8 mouse cellular contexts compared by ENCODE assay signal in the genomic region with DNA sequence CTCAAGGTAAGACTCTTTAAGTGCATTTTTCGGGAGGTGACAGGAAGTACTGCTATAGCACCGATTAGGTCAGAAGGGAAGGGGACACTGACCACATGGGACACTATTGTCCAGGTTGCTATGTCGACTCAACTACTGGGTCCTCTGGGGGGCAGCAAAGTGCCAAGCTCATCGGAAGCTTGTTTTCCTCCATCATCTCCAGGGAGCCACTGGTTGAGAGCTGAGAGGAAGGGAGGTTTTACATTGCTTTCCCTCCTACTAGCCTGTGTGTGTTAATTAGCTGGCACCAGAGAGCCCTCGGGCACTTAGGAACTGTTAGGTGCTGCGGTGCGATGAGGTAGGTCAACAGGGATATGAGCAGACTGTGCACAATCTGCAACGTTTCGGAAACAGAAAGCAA.
DNase-seq lines count a peak whose midpoint lies in the region; ATAC-seq and TF ChIP-seq lines count a peak whose summit lies in the region.

No protein-coding gene starts in this region.

- no peaks in the 10 kb centered on the region for H3K27me3 ChIP-seq in hindbrain, embryonic 16.5 days (replicated peaks; ENCODE audit: control insufficient read depth, insufficient read depth, low read length)
- H3K27me3 ChIP-seq in hindbrain, embryonic 12.5 days: no peaks in the 10 kb centered on the region
- no peaks in the 10 kb centered on the region for H3K27me3 ChIP-seq in embryonic facial prominence, embryonic 14.5 days (replicated peaks; ENCODE audit: control insufficient read depth, insufficient read depth, low read length)
- no peaks in the 10 kb centered on the region for H3K27me3 ChIP-seq in lung, embryonic 16.5 days (ENCODE audit: control insufficient read depth, insufficient read depth, low read depth, low read length)

- no peak overlapping the region for H3K4me2 ChIP-seq in hindbrain, embryonic 16.5 days (ENCODE audit: low read length)
- H3K4me2 ChIP-seq in hindbrain, embryonic 12.5 days (replicated peaks): no peak overlapping the region
- no peak overlapping the region for H3K4me2 ChIP-seq in embryonic facial prominence, embryonic 14.5 days (ENCODE audit: low read depth, low read length)
- peak overlapping the region; percentile 13; the same call in 1 of the 2 replicates for H3K4me2 ChIP-seq in lung, embryonic 16.5 days (ENCODE audit: low read depth, low read length)

- ATAC-seq in hindbrain, embryonic 16.5 days: peak; percentile 41; the same call in 1 of the 2 replicates
- no peak for ATAC-seq in hindbrain, embryonic 12.5 days (ENCODE audit: low FRiP score)
- ATAC-seq in embryonic facial prominence, embryonic 14.5 days (ENCODE audit: low read depth): peak; percentile 81; the same call in 1 of the 2 replicates
- peak; percentile 26; the same call in 1 of the 2 replicates for ATAC-seq in lung, embryonic 16.5 days (ENCODE audit: low read depth)

- H3K27ac ChIP-seq in hindbrain, embryonic 16.5 days (ENCODE audit: low read depth, low read length): no peak overlapping the region
- no peak overlapping the region for H3K27ac ChIP-seq in hindbrain, embryonic 12.5 days
- H3K27ac ChIP-seq in bone marrow, adult 2 months (ENCODE audit: control insufficient read depth, insufficient read depth, low read depth, low read length, poor library complexity): no peak overlapping the region
- no peak overlapping the region for H3K27ac ChIP-seq in embryonic facial prominence, embryonic 14.5 days (replicated peaks; ENCODE audit: low read depth, low read length)
- no peak overlapping the region for H3K27ac ChIP-seq in lung, embryonic 16.5 days (ENCODE audit: low read length)

- 49% methylated on average over 9 of the region's 9 CpGs for WGBS in hindbrain, embryonic 16.5 days
- WGBS in hindbrain, embryonic 12.5 days: 51% methylated on average over 9 of the region's 9 CpGs
- WGBS in bone marrow, adult 2 months: 16% methylated on average over 9 of the region's 9 CpGs
- 36% methylated on average over 8 of the region's 9 CpGs for WGBS in embryonic facial prominence, embryonic 14.5 days
- WGBS in lung, embryonic 16.5 days: 33% methylated on average over 9 of the region's 9 CpGs

- no peaks in the 10 kb centered on the region for H3K36me3 ChIP-seq in hindbrain, embryonic 16.5 days (ENCODE audit: control insufficient read depth, insufficient read depth, low read length)
- H3K36me3 ChIP-seq in hindbrain, embryonic 12.5 days: no peaks in the 10 kb centered on the region
- no peaks in the 10 kb centered on the region for H3K36me3 ChIP-seq in embryonic facial prominence, embryonic 14.5 days (ENCODE audit: control insufficient read depth, insufficient read depth, low read length)
- H3K36me3 ChIP-seq in lung, embryonic 16.5 days (ENCODE audit: control insufficient read depth, insufficient read depth, low read length): no peaks in the 10 kb centered on the region

- no peak overlapping the region for H3K4me3 ChIP-seq in hindbrain, embryonic 16.5 days (ENCODE audit: low read length)
- no peak overlapping the region for H3K4me3 ChIP-seq in hindbrain, embryonic 12.5 days
- H3K4me3 ChIP-seq in bone marrow, adult 2 months (replicated peaks; ENCODE audit: control insufficient read depth, low read depth, low read length): no peak overlapping the region
- no peak overlapping the region for H3K4me3 ChIP-seq in embryonic facial prominence, embryonic 14.5 days (ENCODE audit: low read depth, low read length)
- H3K4me3 ChIP-seq in lung, embryonic 16.5 days (ENCODE audit: low read length): no peak overlapping the region

- TF ChIP-seq CTCF in bone marrow, adult 2 months (IDR thresholded peaks at IDR 0.05; ENCODE audit: control insufficient read depth, insufficient read depth, low read length): 0 out of 2 replicates have a peak, but pooled peaks have one; percentile 4

- DNase-seq in embryonic facial prominence, embryonic 14.5 days (ENCODE audit: low spot score): peak; percentile 58
- DNase-seq in kidney, postnatal 4 days: peak; percentile 79 to 83
- DNase-seq in testis, postnatal 14 days (ENCODE audit: low spot score): peak; percentile 12
- no peak for DNase-seq in urinary bladder, adult 18-20 months (ENCODE audit: low spot score in 2 of 2)

- H3K9ac ChIP-seq in hindbrain, embryonic 16.5 days (ENCODE audit: low read depth, low read length): no peak overlapping the region
- no peak overlapping the region for H3K9ac ChIP-seq in hindbrain, embryonic 12.5 days
- H3K9ac ChIP-seq in embryonic facial prominence, embryonic 14.5 days (ENCODE audit: low read depth, low read length): no peak overlapping the region
- H3K9ac ChIP-seq in lung, embryonic 16.5 days (ENCODE audit: low read length): no peak overlapping the region

- no peaks in the 10 kb centered on the region for H3K4me1 ChIP-seq in hindbrain, embryonic 16.5 days (ENCODE audit: control insufficient read depth, insufficient read depth, low read depth, low read length)
- H3K4me1 ChIP-seq in hindbrain, embryonic 12.5 days: peaks cover 3% of the 10 kb centered on the region; the same call in 1 of the 2 replicates
- no peaks in the 10 kb centered on the region; the same call in 1 of the 2 replicates for H3K4me1 ChIP-seq in bone marrow, adult 2 months (ENCODE audit: control insufficient read depth, insufficient read depth, low read length)
- no peaks in the 10 kb centered on the region for H3K4me1 ChIP-seq in embryonic facial prominence, embryonic 14.5 days (ENCODE audit: control insufficient read depth, insufficient read depth, low read length)
- no peaks in the 10 kb centered on the region for H3K4me1 ChIP-seq in lung, embryonic 16.5 days (replicated peaks; ENCODE audit: control insufficient read depth, insufficient read depth, low read length)

- no peak for TF ChIP-seq POLR2A in bone marrow, adult 2 months (IDR thresholded peaks at IDR 0.05; ENCODE audit: borderline replicate concordance, control insufficient read depth, low read depth, low read length)

- H3K9me3 ChIP-seq in hindbrain, embryonic 16.5 days (ENCODE audit: control insufficient read depth, low read length): no peaks in the 10 kb centered on the region
- H3K9me3 ChIP-seq in hindbrain, embryonic 12.5 days (replicated peaks): no peaks in the 10 kb centered on the region
- H3K9me3 ChIP-seq in embryonic facial prominence, embryonic 14.5 days (ENCODE audit: control insufficient read depth, low read length): no peaks in the 10 kb centered on the region
- no peaks in the 10 kb centered on the region for H3K9me3 ChIP-seq in lung, embryonic 16.5 days (ENCODE audit: control insufficient read depth, low read length)

Comparison
In these comparisons a context has a peak if more than half of its experiments do, and no peak if none do; other contexts are left out.
1. DNase-seq: peak in embryonic facial prominence, embryonic 14.5 days (single experiment), kidney, postnatal 4 days (2 of 2) and testis, postnatal 14 days (single experiment); none in urinary bladder, adult 18-20 months (0 of 2).